Mouse (Mus musculus) limb, embryonic 13.5 days (tissue): ENCODE measurements around the gene Fndc7. TPM values are rescaled to one million over a fixed set of nuclear protein-coding genes. Genes with fewer than 3 reads are reported as not detected.
"Not testable (repeated sequence)": the region's sequence is repeated elsewhere in the genome, so short reads cannot be mapped to it uniquely, and the experiment has no call there.

Experiments used
- ATAC-seq: fragments of 200-750 bp; cut with Nextera tagmentation; 2 replicates; pipeline ENCODE4 v1.8.0; 2017; ENCODE audit warnings: low read depth, moderate number of reproducible peaks, moderate TSS enrichment; ENCODE audit not compliant: low FRiP score
- H3K27ac ChIP-seq: fragments of 300-500 bp; sonication (generic); 2 replicates; pipeline ENCODE4 v1.5.1; 2015; ENCODE audit warnings: inconsistent platforms, mild to moderate bottlenecking, moderate library complexity
- H3K27me3 ChIP-seq: fragments of 300-500 bp; sonication (generic); 2 replicates; pipeline ENCODE4 v1.6.1; 2015; ENCODE audit warnings: mild to moderate bottlenecking, inconsistent platforms
- H3K36me3 ChIP-seq: fragments of 300-500 bp; sonication (generic); 2 replicates; pipeline ENCODE4 v1.6.1; 2015; ENCODE audit warnings: inconsistent platforms, mild to moderate bottlenecking, moderate library complexity
- H3K4me1 ChIP-seq: fragments of 300-500 bp; sonication (generic); 2 replicates; pipeline ENCODE4 v1.6.1; 2015; ENCODE audit warnings: inconsistent platforms
- H3K4me2 ChIP-seq: fragments of 300-500 bp; sonication (generic); replicated peaks from 2 replicates; pipeline ENCODE4 v1.6.1; 2015; ENCODE audit warnings: inconsistent platforms, mild to moderate bottlenecking, moderate library complexity
- H3K4me3 ChIP-seq: fragments of 300-500 bp; sonication (generic); 2 replicates; pipeline ENCODE4 v1.5.1; 2015; ENCODE audit warnings: moderate library complexity, mild to moderate bottlenecking, inconsistent platforms
- H3K9ac ChIP-seq: fragments of 300-500 bp; sonication (generic); 2 replicates; pipeline ENCODE4 v1.6.1; 2015; ENCODE audit warnings: mild to moderate bottlenecking, inconsistent platforms
- H3K9me3 ChIP-seq: fragments of 300-500 bp; sonication (generic); 2 replicates; pipeline ENCODE4 v1.6.1; 2016; ENCODE audit warnings: inconsistent platforms
- WGBS: fragments of 180-500 bp; shearing (Covaris S2); methylation state at CpG from one replicate; pipeline ENCODE4 v1.1.7; 2015; 5-methylcytosine and 5-hydroxymethylcytosine counted together
- polyA plus RNA-seq: library from polyadenylated mRNA; unstranded; fragments of >200 nt; fragmentation: Nextera tagmentation; extraction: Ambion mirVana; gene quantifications from 2 replicates; pipeline ENCODE4 v1.2.1, GENCODE M21; 2015

Fndc7 gene
- polyA plus RNA-seq, 1 experiment from 2014 or later: 0.09 TPM

DNA sequence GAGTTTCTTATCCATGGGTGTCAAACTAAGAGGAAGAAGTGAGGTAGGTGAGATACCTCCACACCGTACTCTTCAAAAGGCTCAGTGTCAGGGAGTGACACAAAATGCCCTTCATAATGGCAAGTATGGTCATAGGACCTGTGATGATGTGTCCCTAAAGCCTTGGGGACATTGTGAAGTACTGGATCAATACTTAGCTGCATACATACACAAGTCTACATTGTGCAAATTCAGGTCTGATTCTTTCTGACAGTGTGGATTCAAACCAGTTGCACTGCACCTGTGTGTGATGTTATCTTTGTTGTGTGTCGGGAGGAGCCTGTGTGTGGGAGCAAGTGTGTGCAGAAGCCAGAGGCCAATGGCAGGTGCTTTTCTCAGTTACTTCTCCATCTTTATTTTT is 38.7 kb downstream of the Fndc7 start:
- no peak overlapping the region for H3K4me3 ChIP-seq
- no peaks in the 10 kb centered on the region for H3K36me3 ChIP-seq
- H3K4me1 ChIP-seq: peaks cover 18% of the 10 kb centered on the region
- H3K4me2 ChIP-seq: no peak overlapping the region
- 90% methylated on average over 2 of the region's 2 CpGs for WGBS
- H3K27me3 ChIP-seq: no peaks in the 10 kb centered on the region
- no peak overlapping the region for H3K9ac ChIP-seq
- H3K9me3 ChIP-seq: no peaks in the 10 kb centered on the region
- no peak overlapping the region for H3K27ac ChIP-seq
- ATAC-seq: no peak

DNA sequence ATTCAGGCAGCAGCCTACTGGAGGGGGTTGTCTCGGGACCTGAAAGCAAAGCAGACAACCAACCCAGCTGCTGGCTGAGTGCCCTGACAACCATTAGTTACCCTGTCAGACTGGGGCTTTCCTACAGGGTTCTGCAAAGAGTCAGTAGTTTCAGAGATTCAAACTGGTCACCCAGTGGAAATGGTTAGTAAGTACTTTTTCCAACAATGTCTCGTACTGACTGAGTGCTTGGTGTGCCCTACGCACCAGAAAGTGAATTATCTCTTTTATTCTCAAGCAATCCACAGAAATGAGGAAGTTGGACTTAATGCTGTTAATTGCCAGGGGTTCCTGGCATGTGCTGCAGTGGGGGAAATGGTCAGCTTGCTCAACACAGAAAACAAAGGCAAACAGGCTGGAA is 39.3 kb downstream of the Fndc7 start:
- ATAC-seq: no peak
- H3K9ac ChIP-seq: no peak overlapping the region
- no peak overlapping the region for H3K27ac ChIP-seq
- no peak overlapping the region for H3K4me3 ChIP-seq
- H3K4me2 ChIP-seq: no peak overlapping the region
- H3K27me3 ChIP-seq: no peaks in the 10 kb centered on the region
- WGBS: 52% methylated on average over 3 of the region's 3 CpGs
- H3K9me3 ChIP-seq: no peaks in the 10 kb centered on the region
- H3K36me3 ChIP-seq: no peaks in the 10 kb centered on the region
- H3K4me1 ChIP-seq: peaks cover 12% of the 10 kb centered on the region

- no peak for ATAC-seq
- no peak overlapping the region for H3K9ac ChIP-seq
- no peak overlapping the region for H3K27ac ChIP-seq
- H3K36me3 ChIP-seq: no peaks in the 10 kb centered on the region
- 65% methylated on average over 3 of the region's 3 CpGs for WGBS
- H3K27me3 ChIP-seq: no peaks in the 10 kb centered on the region
- H3K4me3 ChIP-seq: no peak overlapping the region
- H3K4me1 ChIP-seq: 0 out of 2 replicates have a peak, but pooled peaks cover 4% of the 10 kb centered on the region
- H3K9me3 ChIP-seq: no peaks in the 10 kb centered on the region
- no peak overlapping the region for H3K4me2 ChIP-seq
Measured at GRCm38 (mm10) chr3:108846616-108847015, 43.2 kb downstream of the Fndc7 start.

GRCm38 (mm10) chr3:108844521-108844920 is 45.3 kb downstream of the Fndc7 start:
- H3K4me2 ChIP-seq: no peak overlapping the region
- WGBS: 84% methylated on average over 5 of the region's 5 CpGs
- no peaks in the 10 kb centered on the region for H3K9me3 ChIP-seq
- no peaks in the 10 kb centered on the region; the same call in 1 of the 2 replicates for H3K4me1 ChIP-seq
- no peaks in the 10 kb centered on the region for H3K27me3 ChIP-seq
- H3K9ac ChIP-seq: no peak overlapping the region
- H3K36me3 ChIP-seq: no peaks in the 10 kb centered on the region
- ATAC-seq: no peak
- H3K27ac ChIP-seq: no peak overlapping the region
- no peak overlapping the region for H3K4me3 ChIP-seq

GRCm38 (mm10) chr3:108844026-108844425 is 45.8 kb downstream of the Fndc7 start:
- Histone ChIP-seq H3K4me3 (no peak overlapping the region), H3K4me2 (no peak overlapping the region), H3K4me1 (peaks cover 5% of the 10 kb centered on the region), H3K9me3 (no peaks in the 10 kb centered on the region), H3K27ac (no peak overlapping the region), H3K36me3 (no peaks in the 10 kb centered on the region), H3K27me3 (no peaks in the 10 kb centered on the region), H3K9ac (no peak overlapping the region)
- WGBS: 85% methylated on average over 6 of the region's 6 CpGs
- ATAC-seq: no peak

GRCm38 (mm10) chr3:108840716-108841054 is 49.1 kb downstream of the Fndc7 start:
- WGBS: 58% methylated on average over 4 of the region's 4 CpGs
- peak; percentile 7; the same call in 1 of the 2 replicates for ATAC-seq
- H3K4me3 ChIP-seq: peak overlapping the region; percentile 79
- H3K27me3 ChIP-seq: no peaks in the 10 kb centered on the region
- peaks cover 15% of the 10 kb centered on the region for H3K4me1 ChIP-seq
- H3K27ac ChIP-seq: no peak overlapping the region
- no peak overlapping the region for H3K4me2 ChIP-seq
- no peaks in the 10 kb centered on the region; the same call in 1 of the 2 replicates for H3K36me3 ChIP-seq
- H3K9ac ChIP-seq: no peak overlapping the region
- no peaks in the 10 kb centered on the region for H3K9me3 ChIP-seq

GRCm38 (mm10) chr3:108840000-108840715 is 49.6 kb downstream of the Fndc7 start, which contains the start of gene Stxbp3:
Gene Stxbp3, minus strand, starts transcription at chr3:108840526.
- Histone ChIP-seq H3K9me3 (no peaks in the 10 kb centered on the region), H3K36me3 (no peaks in the 10 kb centered on the region; the same call in 1 of the 2 replicates), H3K4me1 (peaks cover 15% of the 10 kb centered on the region), H3K27me3 (no peaks in the 10 kb centered on the region), H3K27ac (peak within 1 kb of the TSS; percentile 66), H3K4me2 (peak within 1 kb of the TSS; percentile 69), H3K9ac (peak within 1 kb of the TSS; percentile 80), H3K4me3 (peak within 1 kb of the TSS; percentile 79)
- peak; percentile 97 for ATAC-seq
- 1% methylated on average over 56 of the region's 56 CpGs for WGBS

DNA sequence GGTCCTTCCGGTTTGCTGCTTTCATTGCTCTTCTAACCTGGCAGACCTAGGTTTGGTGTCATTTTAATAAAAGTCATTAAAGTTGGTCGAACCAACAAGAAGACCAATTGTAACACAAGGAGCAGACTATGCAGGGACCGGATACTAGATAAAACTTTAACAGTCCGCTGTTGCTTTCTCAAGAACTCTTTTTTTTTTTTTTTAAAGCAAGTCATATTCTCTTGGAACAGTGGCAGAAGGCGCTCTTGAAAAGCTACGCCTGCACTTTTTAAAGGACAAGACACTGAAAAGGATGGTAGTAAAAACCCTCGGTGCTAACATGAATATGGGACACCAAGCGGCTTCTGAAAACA is 50.2 kb downstream of the Fndc7 start:
- WGBS: 5% methylated on average over 8 of the region's 8 CpGs
- no peak for ATAC-seq
- Histone ChIP-seq H3K27me3 (no peaks in the 10 kb centered on the region), H3K4me3 (peak overlapping the region; percentile 79), H3K4me2 (peak overlapping the region; percentile 69), H3K9ac (peak overlapping the region; percentile 80), H3K9me3 (no peaks in the 10 kb centered on the region), H3K36me3 (no peaks in the 10 kb centered on the region; the same call in 1 of the 2 replicates), H3K27ac (peak overlapping the region; percentile 66; the same call in 1 of the 2 replicates), H3K4me1 (peaks cover 15% of the 10 kb centered on the region)

GRCm38 (mm10) chr3:108838980-108839379 is 50.8 kb downstream of the Fndc7 start:
- WGBS: 84% methylated on average over 7 of the region's 7 CpGs
- Histone ChIP-seq H3K9me3 (no peaks in the 10 kb centered on the region), H3K27ac (no peak overlapping the region), H3K4me2 (peak overlapping the region; percentile 69), H3K4me1 (peaks cover 15% of the 10 kb centered on the region), H3K4me3 (peak overlapping the region; percentile 79), H3K9ac (no peak overlapping the region), H3K27me3 (no peaks in the 10 kb centered on the region), H3K36me3 (peaks cover 5% of the 10 kb centered on the region)
- no peak for ATAC-seq

- ATAC-seq: no peak
- Histone ChIP-seq H3K27ac (no peak overlapping the region), H3K27me3 (no peaks in the 10 kb centered on the region), H3K4me1 (peaks cover 15% of the 10 kb centered on the region), H3K4me3 (no peak overlapping the region), H3K9me3 (no peaks in the 10 kb centered on the region), H3K4me2 (no peak overlapping the region), H3K36me3 (peaks cover 11% of the 10 kb centered on the region), H3K9ac (no peak overlapping the region)
- 92% methylated on average over 6 of the region's 6 CpGs for WGBS
Measured at GRCm38 (mm10) chr3:108836931-108837330, 52.9 kb downstream of the Fndc7 start.

GRCm38 (mm10) chr3:108833717-108834116 is 56.1 kb downstream of the Fndc7 start:
- peaks cover 15% of the 10 kb centered on the region for H3K36me3 ChIP-seq
- H3K4me1 ChIP-seq, H3K9ac ChIP-seq, H3K27me3 ChIP-seq, H3K4me3 ChIP-seq, ATAC-seq, H3K9me3 ChIP-seq, H3K27ac ChIP-seq, H3K4me2 ChIP-seq: not testable (repeated sequence)
- WGBS: 95% methylated on average over 1 of the region's 1 CpGs

- Histone ChIP-seq H3K4me1 (no peaks in the 10 kb centered on the region), H3K9ac (no peak overlapping the region), H3K4me2 (no peak overlapping the region), H3K4me3 (no peak overlapping the region), H3K27ac (no peak overlapping the region), H3K9me3 (no peaks in the 10 kb centered on the region), H3K36me3 (peaks cover 21% of the 10 kb centered on the region), H3K27me3 (no peaks in the 10 kb centered on the region)
- WGBS: 93% methylated on average over 6 of the region's 6 CpGs
- no peak for ATAC-seq
Measured at GRCm38 (mm10) chr3:108831750-108832149, 58.1 kb downstream of the Fndc7 start.

DNA sequence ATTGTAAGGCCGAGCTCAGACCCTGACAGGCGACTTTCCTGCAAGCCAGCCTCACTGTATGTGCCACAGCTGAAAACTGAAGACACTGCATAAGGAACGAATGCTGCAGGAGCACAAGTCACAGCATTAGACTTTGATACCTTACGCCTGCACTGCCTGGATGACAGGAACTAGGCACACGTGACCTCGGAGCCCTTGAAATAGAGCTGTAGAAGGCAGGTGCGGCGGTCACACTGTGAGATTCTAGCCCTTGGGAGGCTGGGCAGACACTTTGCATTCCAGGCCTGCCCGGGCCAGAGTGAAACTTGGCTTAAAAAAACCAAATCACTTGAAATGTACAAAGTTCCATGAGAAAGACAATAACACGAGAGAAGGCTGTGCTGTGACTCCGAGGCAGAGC is 59.3 kb downstream of the Fndc7 start:
- no peak for ATAC-seq
- 75% methylated on average over 11 of the region's 11 CpGs for WGBS
- H3K9me3 ChIP-seq: no peaks in the 10 kb centered on the region
- H3K4me3 ChIP-seq: no peak overlapping the region
- no peak overlapping the region for H3K4me2 ChIP-seq
- H3K27me3 ChIP-seq: no peaks in the 10 kb centered on the region
- H3K36me3 ChIP-seq: peaks cover 30% of the 10 kb centered on the region
- no peak overlapping the region for H3K27ac ChIP-seq
- no peak overlapping the region for H3K9ac ChIP-seq
- H3K4me1 ChIP-seq: no peaks in the 10 kb centered on the region
